ENCODE assay signal across 13 mouse cellular contexts in genomic region chr5:13416960-13417710, GRCm38 (mm10).
"Had no signal": no experiment of that assay in that cellular context is flagged by ENCODE, and none has a peak within 500 bp of the region (broad histone marks: within the 10 kb centered on the region; RNA-seq: fewer than 3 reads in every experiment).

No protein-coding gene starts in this region.

- H3K9me3 ChIP-seq: limb, embryonic 13.5 days; neural tube, embryonic 12.5 days; stomach, embryonic 15.5 days had no signal

- ATAC-seq: intestine, postnatal 0 days had no signal

- H3K27me3 ChIP-seq: limb, embryonic 13.5 days; neural tube, embryonic 12.5 days; stomach, embryonic 15.5 days had no signal

- DNase-seq: kidney, postnatal 36 days; left cerebral cortex, postnatal 4 days; lung, adult 18-20 months; midbrain, embryonic 14.5 days; spleen, adult 18-20 months; thymus, adult 2 months; thymus, postnatal 25 days had no signal

- H3K9ac ChIP-seq: limb, embryonic 13.5 days; liver, embryonic 14.5 days; neural tube, embryonic 12.5 days; stomach, embryonic 15.5 days had no signal

- H3K36me3 ChIP-seq: neural tube, embryonic 12.5 days; stomach, embryonic 15.5 days had no signal

- H3K4me3 ChIP-seq: layer of hippocampus, adult 2 months; limb, embryonic 13.5 days; neural tube, embryonic 12.5 days; stomach, embryonic 15.5 days had no signal

- H3K27ac ChIP-seq: layer of hippocampus, adult 2 months; limb, embryonic 13.5 days; liver, embryonic 14.5 days; neural tube, embryonic 12.5 days; stomach, embryonic 15.5 days had no signal

- H3K4me1 ChIP-seq: limb, embryonic 13.5 days; neural tube, embryonic 12.5 days; stomach, embryonic 15.5 days had no signal

- H3K4me2 ChIP-seq: limb, embryonic 13.5 days; neural tube, embryonic 12.5 days; stomach, embryonic 15.5 days had no signal
